In genomic region chr12:59530521-59530920, GRCm38 (mm10) we compare ENCODE assay signal across 25 mouse cellular contexts.
"Had no signal": no experiment of that assay in that cellular context is flagged by ENCODE, and none has a peak within 500 bp of the region (broad histone marks: within the 10 kb centered on the region; RNA-seq: fewer than 3 reads in every experiment).

No protein-coding gene starts in this region.

- H3K4me2 ChIP-seq: embryonic facial prominence, embryonic 12.5 days; embryonic facial prominence, embryonic 13.5 days; embryonic facial prominence, embryonic 15.5 days; forebrain, embryonic 12.5 days; forebrain, embryonic 13.5 days; forebrain, embryonic 15.5 days had no signal

- H3K4me1 ChIP-seq: embryonic facial prominence, embryonic 10.5 days; embryonic facial prominence, embryonic 12.5 days; embryonic facial prominence, embryonic 13.5 days; embryonic facial prominence, embryonic 15.5 days; forebrain, embryonic 10.5 days; forebrain, embryonic 12.5 days; forebrain, embryonic 13.5 days; forebrain, embryonic 15.5 days had no signal

- H3K9me3 ChIP-seq: embryonic facial prominence, embryonic 10.5 days; embryonic facial prominence, embryonic 12.5 days; embryonic facial prominence, embryonic 13.5 days; embryonic facial prominence, embryonic 15.5 days; forebrain, embryonic 10.5 days; forebrain, embryonic 12.5 days; forebrain, embryonic 13.5 days; forebrain, embryonic 15.5 days had no signal

- H3K27me3 ChIP-seq: embryonic facial prominence, embryonic 12.5 days; embryonic facial prominence, embryonic 13.5 days; embryonic facial prominence, embryonic 15.5 days; forebrain, embryonic 12.5 days; forebrain, embryonic 13.5 days; forebrain, embryonic 15.5 days had no signal

- H3K27ac ChIP-seq: embryonic facial prominence, embryonic 10.5 days; embryonic facial prominence, embryonic 12.5 days; embryonic facial prominence, embryonic 13.5 days; embryonic facial prominence, embryonic 15.5 days; forebrain, embryonic 10.5 days; forebrain, embryonic 12.5 days; forebrain, embryonic 13.5 days; forebrain, embryonic 15.5 days; gastrocnemius, adult 2 months; heart, adult 2 months had no signal

- H3K9ac ChIP-seq: embryonic facial prominence, embryonic 12.5 days; embryonic facial prominence, embryonic 13.5 days; embryonic facial prominence, embryonic 15.5 days; forebrain, embryonic 12.5 days; forebrain, embryonic 13.5 days; forebrain, embryonic 15.5 days; forebrain, postnatal 0 days had no signal

- H3K4me3 ChIP-seq: embryonic facial prominence, embryonic 10.5 days; embryonic facial prominence, embryonic 12.5 days; embryonic facial prominence, embryonic 13.5 days; embryonic facial prominence, embryonic 15.5 days; erythroblast, embryonic 14.5 days; forebrain, embryonic 10.5 days; forebrain, embryonic 12.5 days; forebrain, embryonic 13.5 days; forebrain, embryonic 15.5 days; gastrocnemius, adult 2 months; heart, adult 2 months had no signal

- H3K36me3 ChIP-seq: embryonic facial prominence, embryonic 10.5 days; embryonic facial prominence, embryonic 12.5 days; embryonic facial prominence, embryonic 13.5 days; embryonic facial prominence, embryonic 15.5 days; forebrain, embryonic 10.5 days; forebrain, embryonic 12.5 days; forebrain, embryonic 15.5 days had no signal

- DNase-seq: cerebellum, adult 9-10 months; cerebellum, adult 9-11 months; cerebellum, postnatal 10 days; cerebellum, postnatal 14 days; cerebellum, postnatal 25 days; cerebellum, postnatal 36 days; embryo, embryonic 11 days; forebrain, postnatal 0 days; gastrocnemius, adult 2 months; gastrocnemius, postnatal 10 days; gastrocnemius, postnatal 14 days; gastrocnemius, postnatal 25 days; gastrocnemius, postnatal 36 days; heart, adult 11 months; heart, adult 18-20 months; heart, adult 2 months had no signal
